Mouse (Mus musculus) embryonic fibroblast, embryonic 13.5 days (primary cell): ENCODE results near the gene Rab28. TPM values are rescaled to one million over a fixed set of nuclear protein-coding genes. Genes with fewer than 3 reads are reported as not detected.
A peak's percentile ranks its signal among the peaks of the same experiment; 100 is the strongest.
"Not testable (repeated sequence)": the region's sequence is repeated elsewhere in the genome, so short reads cannot be mapped to it uniquely, and the experiment has no call there.

ENCODE experiments used
- H3K27ac ChIP-seq: 2 replicates; pipeline ENCODE4 v1.5.1; 2012; ENCODE audit warnings: low read length, control low read depth, inconsistent platforms; ENCODE audit not compliant: insufficient read depth
- H3K4me1 ChIP-seq: 2 replicates; pipeline ENCODE4 v1.6.1; 2011; ENCODE audit warnings: low read length; ENCODE audit not compliant: control insufficient read depth, insufficient read depth
- H3K4me3 ChIP-seq: 2 replicates; pipeline ENCODE4 v1.5.1; 2011; ENCODE audit warnings: mild to moderate bottlenecking, control low read depth, low read length; ENCODE audit not compliant: insufficient read depth
- CTCF ChIP-seq: IDR thresholded peaks from 2 replicates; pipeline ENCODE4 v1.5.1; 2011; ENCODE audit warnings: mild to moderate bottlenecking, control low read depth, low read length, moderate library complexity, borderline replicate concordance; ENCODE audit not compliant: insufficient read depth
- POLR2A ChIP-seq: IDR thresholded peaks from 2 replicates; pipeline ENCODE4 v1.6.1; 2011; ENCODE audit warnings: low read depth, mild to moderate bottlenecking, control low read depth, low read length, moderate library complexity
- polyA plus RNA-seq: library from polyadenylated mRNA; stranded (reverse); fragments of >200 nt; gene quantifications from 2 replicates; pipeline ENCODE4 v1.2.4, GENCODE M21; 2011; ENCODE audit warnings: low read depth; ENCODE audit not compliant: missing spikeins, insufficient read length

The Rab28 gene
- polyA plus RNA-seq, 1 experiment, result 60.7 TPM

GRCm38 (mm10) chr5:41737039-41737438 is 29.1 kb upstream of the Rab28 start:
- Histone ChIP-seq H3K27ac (no peak overlapping the region), H3K4me3 (no peak overlapping the region), H3K4me1 (no peaks in the 10 kb centered on the region)
- TF ChIP-seq POLR2A, result no peak
- TF ChIP-seq CTCF, result no peak

GRCm38 (mm10) chr5:41727017-41727416 is 19.1 kb upstream of the Rab28 start:
- Histone ChIP-seq H3K4me3 (no peak overlapping the region), H3K27ac (no peak overlapping the region), H3K4me1 (no peaks in the 10 kb centered on the region)
- TF ChIP-seq CTCF, result no peak
- TF ChIP-seq POLR2A, result no peak

GRCm38 (mm10) chr5:41725573-41725972 is 17.6 kb upstream of the Rab28 start:
- no peaks in the 10 kb centered on the region for H3K4me1 ChIP-seq
- no peak overlapping the region for H3K27ac ChIP-seq
- H3K4me3 ChIP-seq, result no peak overlapping the region
- TF ChIP-seq POLR2A (no peak), CTCF (no peak)

- Histone ChIP-seq H3K4me3 (peak overlapping the region; percentile 80), H3K27ac (peak overlapping the region; percentile 25), H3K4me1 (no peaks in the 10 kb centered on the region)
- peak; percentile 32; the same call in 1 of the 2 replicates for TF ChIP-seq POLR2A
- TF ChIP-seq CTCF, result no peak
Observed at GRCm38 (mm10) chr5:41707115-41708015, 592 bp downstream of the Rab28 start.

GRCm38 (mm10) chr5:41706777-41707114 is 1.2 kb downstream of the Rab28 start:
- Histone ChIP-seq H3K4me1 (no peaks in the 10 kb centered on the region), H3K4me3 (peak overlapping the region; percentile 80), H3K27ac (no peak overlapping the region)
- TF ChIP-seq CTCF, result no peak
- no peak for TF ChIP-seq POLR2A

- H3K27ac ChIP-seq, H3K4me1 ChIP-seq, H3K4me3 ChIP-seq: not testable (repeated sequence)
Observed at GRCm38 (mm10) chr5:41701085-41701484, 6.9 kb downstream of the Rab28 start.

GRCm38 (mm10) chr5:41697958-41698357 is 10.0 kb downstream of the Rab28 start:
- H3K27ac ChIP-seq, result no peak overlapping the region
- no peaks in the 10 kb centered on the region for H3K4me1 ChIP-seq
- TF ChIP-seq CTCF, result no peak
- no peak for TF ChIP-seq POLR2A
- no peak overlapping the region for H3K4me3 ChIP-seq

- no peaks in the 10 kb centered on the region for H3K4me1 ChIP-seq
- H3K27ac ChIP-seq, result no peak overlapping the region
- H3K4me3 ChIP-seq, result no peak overlapping the region
- no peak for TF ChIP-seq POLR2A
- no peak for TF ChIP-seq CTCF
Observed at GRCm38 (mm10) chr5:41685016-41685415, 22.9 kb downstream of the Rab28 start.

GRCm38 (mm10) chr5:41683976-41684375 is 24.0 kb downstream of the Rab28 start:
- TF ChIP-seq CTCF (no peak), POLR2A (no peak)

GRCm38 (mm10) chr5:41666012-41666411 is 41.9 kb downstream of the Rab28 start:
- TF ChIP-seq POLR2A, result no peak
- no peak for TF ChIP-seq CTCF
- H3K4me1 ChIP-seq, result no peaks in the 10 kb centered on the region
- no peak overlapping the region for H3K4me3 ChIP-seq
- no peak overlapping the region for H3K27ac ChIP-seq

More at GRCm38 (mm10) chr5:41683976-41684375, 24.0 kb downstream of the Rab28 start:
- Histone ChIP-seq H3K4me1 (no peaks in the 10 kb centered on the region), H3K27ac (no peak overlapping the region), H3K4me3 (no peak overlapping the region)

GRCm38 (mm10) chr5:41636793-41637192 is 71.2 kb downstream of the Rab28 start:
- TF ChIP-seq POLR2A (no peak), CTCF (no peak)
- Histone ChIP-seq H3K4me3 (no peak overlapping the region), H3K4me1 (no peaks in the 10 kb centered on the region), H3K27ac (no peak overlapping the region)
